Mouse (Mus musculus) embryonic facial prominence, embryonic 12.5 days (tissue): ENCODE data around the gene Tead4. TPM values are rescaled to one million over a fixed set of nuclear protein-coding genes. Genes with fewer than 3 reads are reported as not detected.
"Not testable (repeated sequence)": the region's sequence is repeated elsewhere in the genome, so short reads cannot be mapped to it uniquely, and the experiment has no call there.

Source experiments
- ATAC-seq: fragments of 200-750 bp; cut with Nextera tagmentation; 2 replicates; pipeline ENCODE4 v1.8.0; 2017; ENCODE audit not compliant: insufficient number of reproducible peaks, insufficient read depth, low FRiP score, low TSS enrichment
- H3K27ac ChIP-seq: fragments of 300-500 bp; sonication (generic); 2 replicates; pipeline ENCODE4 v1.5.1; 2016; ENCODE audit warnings: mild to moderate bottlenecking
- H3K27me3 ChIP-seq: fragments of 300-500 bp; sonication (generic); 2 replicates; pipeline ENCODE4 v1.6.1; 2016; ENCODE audit warnings: mild to moderate bottlenecking, moderate library complexity
- H3K36me3 ChIP-seq: fragments of 300-500 bp; sonication (generic); 2 replicates; pipeline ENCODE4 v1.6.1; 2016; ENCODE audit warnings: mild to moderate bottlenecking
- H3K4me1 ChIP-seq: fragments of 300-500 bp; sonication (generic); 2 replicates; pipeline ENCODE4 v1.6.1; 2016
- H3K4me2 ChIP-seq: fragments of 300-500 bp; sonication (generic); replicated peaks from 2 replicates; pipeline ENCODE4 v1.6.1; 2016; ENCODE audit warnings: mild to moderate bottlenecking, moderate library complexity
- H3K4me3 ChIP-seq: fragments of 300-500 bp; sonication (generic); 2 replicates; pipeline ENCODE4 v1.5.1; 2016; ENCODE audit warnings: mild to moderate bottlenecking
- H3K9ac ChIP-seq: fragments of 300-500 bp; sonication (generic); 2 replicates; pipeline ENCODE4 v1.6.1; 2016; ENCODE audit warnings: mild to moderate bottlenecking, moderate library complexity
- H3K9me3 ChIP-seq: fragments of 300-500 bp; sonication (generic); 2 replicates; pipeline ENCODE4 v1.6.1; 2016; ENCODE audit warnings: mild to moderate bottlenecking, moderate library complexity
- WGBS: fragments of 180-500 bp; shearing (Covaris S2); methylation state at CpG from one replicate; pipeline ENCODE4 v1.1.7; 2016; 5-methylcytosine and 5-hydroxymethylcytosine counted together
- polyA plus RNA-seq: library from polyadenylated mRNA; unstranded; fragments of >200 nt; fragmentation: Nextera tagmentation; extraction: Ambion mirVana; gene quantifications from 2 replicates; pipeline ENCODE4 v1.2.1, GENCODE M21; 2016

Tead4 gene
- polyA plus RNA-seq, 1 experiment from 2014 or later = 3.6 TPM

DNA sequence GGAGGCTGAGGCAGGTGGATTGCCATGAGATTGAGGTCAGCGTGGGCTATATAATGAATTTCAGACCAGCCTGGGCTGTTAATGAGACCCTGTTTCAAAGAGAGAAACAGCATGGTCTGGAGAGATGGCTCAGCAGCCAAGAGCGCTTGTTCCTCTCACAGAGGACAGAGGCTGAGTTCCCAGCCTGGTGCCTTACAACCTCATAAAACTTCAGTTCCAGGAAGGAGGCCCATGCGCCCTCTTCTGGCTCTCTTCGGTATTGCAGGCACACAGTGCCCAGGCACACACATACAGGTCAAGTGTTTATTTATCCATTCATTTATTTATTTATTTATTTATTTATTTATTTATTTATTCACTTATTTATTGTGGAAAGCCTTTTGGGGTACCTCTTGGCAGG is 7.7 kb upstream of the Tead4 start:
- Histone ChIP-seq H3K27me3 (no peaks in the 10 kb centered on the region), H3K27ac (no peak overlapping the region), H3K36me3 (no peaks in the 10 kb centered on the region), H3K9ac (no peak overlapping the region), H3K4me3 (no peak overlapping the region), H3K9me3 (no peaks in the 10 kb centered on the region), H3K4me1 (no peaks in the 10 kb centered on the region; the same call in 1 of the 2 replicates), H3K4me2 (no peak overlapping the region)
- WGBS = 31% methylated on average over 4 of the region's 4 CpGs
- no peak for ATAC-seq

DNA sequence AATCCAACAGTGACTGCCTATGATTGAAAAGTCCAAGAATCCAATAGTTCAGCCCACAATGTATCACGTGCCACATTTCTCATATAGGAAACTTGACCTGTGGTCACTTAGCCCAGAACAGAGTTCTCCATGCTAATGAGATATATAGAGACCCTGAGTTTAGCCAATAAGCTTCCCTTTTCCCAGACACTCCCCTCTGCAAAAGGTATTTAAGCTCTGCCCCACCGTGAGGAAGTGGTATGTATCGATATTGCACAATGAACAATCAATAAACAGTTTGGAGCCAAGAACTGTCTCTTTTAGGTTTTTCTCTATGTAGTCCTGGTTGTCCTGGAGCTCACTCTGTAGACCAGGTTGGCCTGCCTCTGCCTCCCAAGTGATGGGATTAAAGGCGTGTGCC is 4.2 kb upstream of the Tead4 start:
- WGBS = 78% methylated on average over 4 of the region's 4 CpGs
- H3K4me3 ChIP-seq = no peak overlapping the region
- H3K4me2 ChIP-seq = no peak overlapping the region
- H3K27ac ChIP-seq = no peak overlapping the region
- no peaks in the 10 kb centered on the region; the same call in 1 of the 2 replicates for H3K4me1 ChIP-seq
- peaks cover 13% of the 10 kb centered on the region for H3K27me3 ChIP-seq
- H3K36me3 ChIP-seq = no peaks in the 10 kb centered on the region
- H3K9ac ChIP-seq = no peak overlapping the region
- H3K9me3 ChIP-seq = no peaks in the 10 kb centered on the region
- ATAC-seq = no peak

- H3K36me3 ChIP-seq, ATAC-seq, H3K4me2 ChIP-seq, H3K9ac ChIP-seq, H3K9me3 ChIP-seq, H3K4me1 ChIP-seq, H3K4me3 ChIP-seq, H3K27ac ChIP-seq: not testable (repeated sequence)
- H3K27me3 ChIP-seq = peaks cover 34% of the 10 kb centered on the region
- WGBS = 75% methylated on average over 3 of the region's 3 CpGs
These were observed 2.0 kb upstream of the Tead4 start for GRCm38 (mm10) chr6:128302640-128303039.

DNA sequence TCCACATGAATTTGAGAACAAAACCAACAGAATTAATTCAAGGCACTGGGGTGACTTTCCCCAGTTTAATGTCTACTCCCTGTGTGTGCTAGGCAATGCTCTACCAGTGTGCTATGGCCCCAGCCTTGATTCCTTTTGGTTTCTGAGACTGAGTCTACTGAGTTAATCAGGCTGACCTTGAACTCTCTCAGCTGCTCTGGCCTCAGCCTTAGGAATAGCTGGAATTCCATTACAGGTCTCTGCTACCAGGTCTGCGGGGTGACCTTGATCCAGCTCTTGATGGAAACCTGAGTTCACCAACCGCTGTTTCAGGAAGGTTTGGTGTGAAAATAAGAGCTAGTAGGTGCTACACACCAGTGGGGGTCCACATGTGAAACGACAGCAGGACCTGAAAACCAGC is 1.3 kb upstream of the Tead4 start:
- no peaks in the 10 kb centered on the region for H3K9me3 ChIP-seq
- WGBS = 78% methylated on average over 3 of the region's 3 CpGs
- H3K27me3 ChIP-seq = peaks cover 34% of the 10 kb centered on the region

GRCm38 (mm10) chr6:128301458-128301857 is 835 bp upstream of the Tead4 start:
- H3K4me2 ChIP-seq = peak overlapping the region; percentile 98

More for the DNA sequence above, 1.3 kb upstream of the Tead4 start:
- Histone ChIP-seq H3K4me3 (no peak overlapping the region), H3K4me2 (no peak overlapping the region), H3K27ac (no peak overlapping the region), H3K36me3 (no peaks in the 10 kb centered on the region), H3K9ac (no peak overlapping the region), H3K4me1 (peaks cover 6% of the 10 kb centered on the region)
- no peak for ATAC-seq

GRCm38 (mm10) chr6:128299292-128300133 is 1.1 kb downstream of the Tead4 start:
- ATAC-seq = peak; percentile 44
- no peaks in the 10 kb centered on the region for H3K9me3 ChIP-seq
- 0 out of 2 replicates have a peak overlapping the region, but pooled peaks have one; percentile 30 for H3K27ac ChIP-seq
- whole genome bisulfite sequencing = under 1% methylated on average over 25 of the region's 25 CpGs
- H3K4me3 ChIP-seq = peak overlapping the region; percentile 74
- H3K4me2 ChIP-seq = peak overlapping the region; percentile 98
- peaks cover 16% of the 10 kb centered on the region for H3K4me1 ChIP-seq
- H3K27me3 ChIP-seq = peaks cover 34% of the 10 kb centered on the region
- H3K9ac ChIP-seq = peak overlapping the region; percentile 68
- H3K36me3 ChIP-seq = no peaks in the 10 kb centered on the region

More at GRCm38 (mm10) chr6:128301458-128301857, 835 bp upstream of the Tead4 start:
- Histone ChIP-seq H3K9ac (no peak overlapping the region), H3K27me3 (peaks cover 34% of the 10 kb centered on the region), H3K27ac (no peak overlapping the region), H3K4me3 (peak overlapping the region; percentile 74; the same call in 1 of the 2 replicates), H3K36me3 (no peaks in the 10 kb centered on the region), H3K9me3 (no peaks in the 10 kb centered on the region), H3K4me1 (peaks cover 10% of the 10 kb centered on the region)
- WGBS = 44% methylated on average over 11 of the region's 11 CpGs
- no peak for ATAC-seq

DNA sequence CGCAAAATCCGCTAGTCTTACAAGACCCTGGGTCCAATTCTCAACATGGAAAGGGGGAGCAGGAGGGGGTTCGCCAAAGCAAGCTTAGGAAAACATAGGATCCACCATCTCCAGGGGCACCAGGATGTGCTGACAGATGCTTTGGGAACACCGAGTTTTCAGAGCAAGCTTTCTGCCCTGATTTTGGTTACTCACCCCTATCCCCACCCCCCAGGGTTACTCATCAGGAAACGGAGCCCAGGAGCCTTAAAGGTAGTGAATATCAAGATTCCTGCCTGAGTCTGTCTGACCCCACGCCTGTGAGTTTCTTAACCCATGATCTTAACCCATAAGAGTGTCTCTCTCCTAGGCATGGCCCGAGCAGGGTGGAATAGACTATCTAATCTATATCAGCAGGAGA is 2.4 kb downstream of the Tead4 start:
- Histone ChIP-seq H3K27ac (no peak overlapping the region), H3K4me1 (peaks cover 16% of the 10 kb centered on the region), H3K4me2 (no peak overlapping the region), H3K36me3 (no peaks in the 10 kb centered on the region), H3K4me3 (no peak overlapping the region), H3K27me3 (peaks cover 34% of the 10 kb centered on the region), H3K9me3 (no peaks in the 10 kb centered on the region), H3K9ac (no peak overlapping the region)
- WGBS = 41% methylated on average over 7 of the region's 7 CpGs
- ATAC-seq = no peak

DNA sequence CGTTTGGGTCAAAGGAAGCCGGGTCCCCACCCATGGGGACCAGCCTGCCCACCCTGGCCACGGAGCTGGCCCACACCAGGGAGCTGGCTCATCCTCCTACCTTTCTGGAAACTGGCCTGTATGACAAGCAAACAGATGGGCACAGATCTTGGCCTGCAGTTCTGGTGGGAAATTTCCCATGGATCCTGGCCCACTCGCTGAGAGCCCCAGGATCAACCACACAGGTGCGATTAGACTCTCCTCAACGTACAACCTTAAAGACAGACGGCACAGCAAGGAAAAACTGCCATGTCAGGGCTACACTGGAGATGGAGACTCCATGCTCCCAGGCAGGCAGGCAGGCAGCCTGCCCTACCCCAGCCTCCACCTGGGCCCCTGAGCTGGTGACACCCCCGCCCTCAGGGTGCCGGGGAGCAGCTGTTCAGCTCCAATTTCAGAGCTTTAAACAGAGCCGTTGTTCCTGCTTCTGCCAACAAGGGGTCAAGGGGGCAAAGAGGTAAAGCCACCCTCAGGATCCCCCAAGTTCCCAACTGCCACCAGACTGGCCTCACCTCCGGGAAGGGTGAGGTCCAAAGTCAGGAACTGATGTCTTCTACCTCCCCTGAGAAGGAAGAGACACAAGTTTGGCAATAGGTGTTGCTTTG is 3.8 kb downstream of the Tead4 start:
- no peak overlapping the region for H3K4me3 ChIP-seq
- H3K4me2 ChIP-seq = 0 out of 2 replicates have a peak overlapping the region, but pooled peaks have one; percentile 2
- H3K27ac ChIP-seq = no peak overlapping the region
- 21% methylated on average over 11 of the region's 11 CpGs for WGBS
- H3K9me3 ChIP-seq = no peaks in the 10 kb centered on the region
- H3K4me1 ChIP-seq = peaks cover 16% of the 10 kb centered on the region
- H3K27me3 ChIP-seq = peaks cover 29% of the 10 kb centered on the region
- H3K36me3 ChIP-seq = no peaks in the 10 kb centered on the region
- H3K9ac ChIP-seq = no peak overlapping the region
- ATAC-seq = no peak

GRCm38 (mm10) chr6:128295876-128296749 is 4.5 kb downstream of the Tead4 start:
- Histone ChIP-seq H3K27me3 (peaks cover 23% of the 10 kb centered on the region), H3K9ac (no peak overlapping the region), H3K4me1 (peaks cover 16% of the 10 kb centered on the region), H3K27ac (no peak overlapping the region), H3K4me2 (0 out of 2 replicates have a peak overlapping the region, but pooled peaks have one; percentile 2), H3K4me3 (no peak overlapping the region), H3K9me3 (no peaks in the 10 kb centered on the region), H3K36me3 (no peaks in the 10 kb centered on the region)
- WGBS = 27% methylated on average over 6 of the region's 6 CpGs
- no peak for ATAC-seq

GRCm38 (mm10) chr6:128291284-128291683 is 9.3 kb downstream of the Tead4 start:
- WGBS = 80% methylated on average over 5 of the region's 5 CpGs
- H3K9me3 ChIP-seq = no peaks in the 10 kb centered on the region
- H3K36me3 ChIP-seq = no peaks in the 10 kb centered on the region
- no peak overlapping the region for H3K27ac ChIP-seq
- H3K27me3 ChIP-seq = no peaks in the 10 kb centered on the region
- no peak overlapping the region for H3K4me3 ChIP-seq
- H3K9ac ChIP-seq = no peak overlapping the region
- ATAC-seq = no peak
- no peak overlapping the region for H3K4me2 ChIP-seq
- peaks cover 8% of the 10 kb centered on the region for H3K4me1 ChIP-seq

- Histone ChIP-seq H3K4me1 (peaks cover 12% of the 10 kb centered on the region), H3K9ac (no peak overlapping the region), H3K4me3 (no peak overlapping the region), H3K4me2 (no peak overlapping the region), H3K27me3 (no peaks in the 10 kb centered on the region), H3K27ac (no peak overlapping the region), H3K9me3 (no peaks in the 10 kb centered on the region), H3K36me3 (no peaks in the 10 kb centered on the region)
- no peak for ATAC-seq
- 86% methylated on average over 6 of the region's 6 CpGs for WGBS
These were observed 11.9 kb downstream of the Tead4 start for GRCm38 (mm10) chr6:128288681-128289080.
